Mouse (Mus musculus) stomach, postnatal 0 days (tissue): ENCODE measurements around the gene Ampd3.

Experiments
- CTCF ChIP-seq: IDR thresholded peaks from 2 replicates; pipeline ENCODE4 v1.5.1; 2016; ENCODE audit warnings: antibody characterized with exemption, low read depth, mild to moderate bottlenecking, moderate library complexity
- EP300 ChIP-seq: optimal IDR thresholded peaks from 2 replicates; pipeline ENCODE3; 2016; ENCODE audit warnings: antibody characterized with exemption

DNA sequence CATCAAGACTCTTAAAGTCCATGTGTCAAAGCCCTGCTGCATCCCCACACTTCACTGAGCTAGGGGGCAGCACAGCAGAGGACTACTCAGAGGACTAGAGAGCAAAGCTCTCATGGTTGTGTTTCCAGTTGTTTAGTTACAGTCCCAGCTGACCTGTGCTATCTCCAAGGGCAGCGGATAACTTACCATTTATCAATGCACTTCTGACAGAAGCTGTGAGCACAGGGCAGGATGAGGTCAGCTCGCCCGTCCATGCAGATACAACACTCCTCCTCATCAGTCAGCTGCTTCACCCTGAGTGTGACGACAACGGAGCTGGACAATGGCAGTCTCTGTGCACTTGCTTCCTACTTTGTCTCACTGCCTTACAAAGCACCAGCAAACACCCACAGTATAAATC, 53.1 kb downstream of the Ampd3 start:
- TF ChIP-seq CTCF (peak; percentile 55), EP300 (no peak)
